Mouse (Mus musculus) T-helper 2 cell (primary cell): ENCODE data around the gene Trmt2a.

Experiments
- in situ Hi-C: fragments of 300-600 bp; cut with MboI, MseI; formaldehyde crosslinking; loops from one replicate; pipeline ENCODE4 v1.15.1; 2025; ENCODE audit warnings: high pct_unique_total_duplicates

Gene Trmt2a

GRCm38 (mm10) chr16:18288166-18288565 lies 39.7 kb downstream of the Trmt2a start:
- in situ Hi-C loops = loop anchor here (5.0 kb wide), 1 partner anchor 36 kb away; no protein-coding TSS in a partner anchor

GRCm38 (mm10) chr16:18288581-18289061 lies 40.1 kb downstream of the Trmt2a start:
- in situ Hi-C loops = loop anchor here (5.0 kb wide), 1 partner anchor 36 kb away; no protein-coding TSS in a partner anchor

- in situ Hi-C loops = loop anchor here (5.0 kb wide), 1 partner anchor 37 kb away; no protein-coding TSS in a partner anchor
These were observed 40.6 kb downstream of the Trmt2a start, which contains the start of gene Dgcr8 for GRCm38 (mm10) chr16:18289067-18289588. Gene Dgcr8 (minus strand): TSS chr16:18289246.

GRCm38 (mm10) chr16:18289614-18290013 lies 41.1 kb downstream of the Trmt2a start:
- in situ Hi-C loops = loop anchor here (5.0 to 10.0 kb wide), 2 partner anchors 37 to 85 kb away; no protein-coding TSS in a partner anchor
